8 mouse cellular contexts compared by ENCODE assay signal in genomic region chr17:17293932-17294534, GRCm38 (mm10).
A peak's percentile ranks its signal among the peaks of the same experiment; 100 is the strongest.
DNase-seq lines count a peak whose midpoint lies in the region; ATAC-seq lines count a peak whose summit lies in the region.
"Not testable (repeated sequence)": the region's sequence is repeated elsewhere in the genome, so short reads cannot be mapped to it uniquely, and the experiment has no call there.

No protein-coding gene starts in this region.

- under 1% methylated on average over 13 of the region's 13 CpGs for WGBS in heart, embryonic 14.5 days
- 2% methylated on average over 13 of the region's 13 CpGs for WGBS in liver, embryonic 13.5 days (ENCODE audit: insufficient replicate concordance)
- under 1% methylated on average over 13 of the region's 13 CpGs for WGBS in stomach, embryonic 16.5 days

- not testable (repeated sequence) for H3K27me3 ChIP-seq in heart, embryonic 14.5 days (ENCODE audit: control insufficient read depth, insufficient read depth, low read length); liver, embryonic 13.5 days; stomach, embryonic 16.5 days (ENCODE audit: control insufficient read depth, insufficient read depth, low read length)

- peak overlapping the region; percentile 46 to 72 for H3K4me3 ChIP-seq in heart, embryonic 14.5 days (ENCODE audit: control insufficient read depth in 1 of 2, insufficient read depth in 1 of 2, low read depth in 1 of 2, low read length in 2 of 2)
- H3K4me3 ChIP-seq in liver, embryonic 13.5 days (replicated peaks), result peak overlapping the region; percentile 65
- peak overlapping the region; percentile 58 for H3K4me3 ChIP-seq in stomach, embryonic 16.5 days (replicated peaks; ENCODE audit: low read length)

- H3K4me2 ChIP-seq in heart, embryonic 14.5 days (ENCODE audit: low read length), result peak overlapping the region; percentile 58
- peak overlapping the region; percentile 66 for H3K4me2 ChIP-seq in liver, embryonic 13.5 days
- H3K4me2 ChIP-seq in stomach, embryonic 16.5 days (ENCODE audit: low read depth, low read length), result peak overlapping the region; percentile 44

- peak overlapping the region; percentile 55 to 80; a peak in 3 of 4 replicates for H3K27ac ChIP-seq in heart, embryonic 14.5 days (replicated peaks in 1 of 2; ENCODE audit: control insufficient read depth in 1 of 2, insufficient read depth in 1 of 2, low read depth in 2 of 2, low read length in 2 of 2)
- H3K27ac ChIP-seq in liver, embryonic 13.5 days, result not testable (repeated sequence)
- peak overlapping the region; percentile 57; the same call in 1 of the 2 replicates for H3K27ac ChIP-seq in stomach, embryonic 16.5 days (ENCODE audit: low read length)

- DNase-seq in c-Kit-negative CD71-positive TER-119-positive erythroid progenitor cells, embryonic 14.5 days (ENCODE audit: low read depth, low spot score), result peak; percentile 68
- peak; percentile 80 for DNase-seq in fibroblast of lung, adult 2 months (ENCODE audit: low read depth)
- peak; percentile 94 for DNase-seq in kidney, postnatal 14 days
- DNase-seq in liver, embryonic 13.5 days, result peak; percentile 81
- peak; percentile 77 for DNase-seq in neural tube, embryonic 10.5 days (ENCODE audit: extremely low spot score, low spot score)

- not testable (repeated sequence) for H3K36me3 ChIP-seq in heart, embryonic 14.5 days (ENCODE audit: control insufficient read depth, insufficient read depth, low read length); liver, embryonic 13.5 days; stomach, embryonic 16.5 days (ENCODE audit: control insufficient read depth, insufficient read depth, low read length)

- H3K9ac ChIP-seq in heart, embryonic 14.5 days (ENCODE audit: low read length), result peak overlapping the region; percentile 57
- H3K9ac ChIP-seq in liver, embryonic 13.5 days, result peak overlapping the region; percentile 63
- peak overlapping the region; percentile 54 for H3K9ac ChIP-seq in stomach, embryonic 16.5 days (ENCODE audit: low read length)

- not testable (repeated sequence) for H3K9me3 ChIP-seq in heart, embryonic 14.5 days (ENCODE audit: control insufficient read depth, low read length); liver, embryonic 13.5 days (replicated peaks); stomach, embryonic 16.5 days (replicated peaks; ENCODE audit: control insufficient read depth, low read length)

- H3K4me1 ChIP-seq in heart, embryonic 14.5 days (ENCODE audit: control insufficient read depth in 2 of 2, insufficient read depth in 2 of 2, low read length in 2 of 2); liver, embryonic 13.5 days (replicated peaks); stomach, embryonic 16.5 days (ENCODE audit: control insufficient read depth, insufficient read depth, low read length): not testable (repeated sequence)

- peak; percentile 100 for ATAC-seq in CD4-positive, CD25-positive, alpha-beta regulatory T cell, adult 4 months
- ATAC-seq in heart, embryonic 14.5 days (ENCODE audit: insufficient number of reproducible peaks, insufficient read depth, low FRiP score, low read depth), result peak; percentile 94
- peak; percentile 99 for ATAC-seq in liver, embryonic 13.5 days (ENCODE audit: low read depth)
- peak; percentile 97 for ATAC-seq in stomach, embryonic 16.5 days (ENCODE audit: insufficient read depth, low FRiP score)
